Mouse (Mus musculus): ENCODE measurements around the gene Prr14l. TPM values are rescaled to one million over a fixed set of nuclear protein-coding genes. Genes with fewer than 3 reads are reported as not detected.
A peak's percentile ranks its signal among the peaks of the same experiment; 100 is the strongest.
"Not testable (repeated sequence)": the region's sequence is repeated elsewhere in the genome, so short reads cannot be mapped to it uniquely, and the experiment has no call there.

The Prr14l gene
- polyA plus RNA-seq, 1 experiment from 2014 or later, result 12.4 TPM

DNA sequence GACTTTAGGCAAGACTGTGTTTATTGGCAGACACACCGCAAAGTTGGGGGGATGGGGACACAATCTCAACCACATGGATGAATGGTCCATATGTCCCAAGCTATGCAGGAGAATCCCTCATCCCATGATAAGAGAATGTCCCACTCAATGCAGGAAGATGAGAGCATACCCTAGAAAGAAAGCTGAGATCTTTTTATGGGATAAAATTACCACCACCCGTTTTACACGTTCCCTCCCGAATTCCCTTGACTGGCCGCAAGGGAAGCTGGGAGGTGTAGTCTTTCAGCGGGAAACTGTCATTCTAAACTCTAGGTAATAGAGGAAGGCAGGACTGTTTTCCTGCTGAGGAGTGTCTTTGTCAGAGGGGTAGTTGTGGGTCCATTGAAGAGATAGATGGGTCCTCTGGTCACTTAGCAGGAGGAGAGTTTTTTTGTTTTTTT is 3.7 kb upstream of the Prr14l start:
- WGBS, result 7% methylated on average over 6 of the region's 6 CpGs
- peak; percentile 37 for DNase-seq (ENCODE audit: low spot score)
- Histone ChIP-seq H3K4me1 (ENCODE audit: control insufficient read depth, insufficient read depth, low read length) (peaks cover 5% of the 10 kb centered on the region; the same call in 1 of the 2 replicates), H3K27me3 (ENCODE audit: control insufficient read depth, insufficient read depth, low read length) (no peaks in the 10 kb centered on the region), H3K9ac (ENCODE audit: low read length) (peak overlapping the region; percentile 56), H3K27ac (ENCODE audit: low read depth, low read length) (no peak overlapping the region), H3K4me3 (ENCODE audit: low read depth, low read length) (peak overlapping the region; percentile 39), H3K9me3 (ENCODE audit: control insufficient read depth, low read length) (no peaks in the 10 kb centered on the region), H3K36me3 (ENCODE audit: control insufficient read depth, insufficient read depth, low read length) (no peaks in the 10 kb centered on the region), H3K4me2 (ENCODE audit: low read depth) (peak overlapping the region; percentile 52)
- ATAC-seq (ENCODE audit: insufficient read depth, low FRiP score, low TSS enrichment), result no peak

DNA sequence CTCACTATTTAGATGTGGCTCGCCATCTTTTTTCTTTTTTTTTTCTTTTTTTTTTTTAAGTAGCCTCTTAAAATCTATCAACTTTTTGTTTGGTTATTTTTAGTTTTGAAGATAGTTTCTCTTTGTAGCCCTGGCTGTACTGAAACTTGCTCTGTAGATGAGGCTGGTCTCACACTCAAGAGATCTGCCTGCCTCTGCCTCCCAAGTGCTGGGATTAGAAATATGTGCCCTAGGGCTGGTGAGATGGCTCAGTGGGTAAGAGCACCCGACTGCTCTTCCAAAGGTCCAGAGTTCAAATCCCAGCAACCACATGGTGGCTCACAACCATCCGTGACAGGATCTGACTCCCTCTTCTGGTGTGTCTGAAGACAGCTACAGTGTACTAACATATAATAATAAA is 1.2 kb upstream of the Prr14l start:
- not testable (repeated sequence) for ATAC-seq (ENCODE audit: insufficient read depth, low FRiP score, low TSS enrichment); H3K27ac ChIP-seq (ENCODE audit: low read depth, low read length); H3K27me3 ChIP-seq (ENCODE audit: control insufficient read depth, insufficient read depth, low read length); DNase-seq (ENCODE audit: low spot score); H3K9ac ChIP-seq (ENCODE audit: low read length); H3K4me2 ChIP-seq (ENCODE audit: low read depth); H3K36me3 ChIP-seq (ENCODE audit: control insufficient read depth, insufficient read depth, low read length); H3K9me3 ChIP-seq (ENCODE audit: control insufficient read depth, low read length); H3K4me3 ChIP-seq (ENCODE audit: low read depth, low read length)
- peaks cover 17% of the 10 kb centered on the region for H3K4me1 ChIP-seq (ENCODE audit: control insufficient read depth, insufficient read depth, low read length)
- 89% methylated on average over 2 of the region's 3 CpGs for WGBS

DNA sequence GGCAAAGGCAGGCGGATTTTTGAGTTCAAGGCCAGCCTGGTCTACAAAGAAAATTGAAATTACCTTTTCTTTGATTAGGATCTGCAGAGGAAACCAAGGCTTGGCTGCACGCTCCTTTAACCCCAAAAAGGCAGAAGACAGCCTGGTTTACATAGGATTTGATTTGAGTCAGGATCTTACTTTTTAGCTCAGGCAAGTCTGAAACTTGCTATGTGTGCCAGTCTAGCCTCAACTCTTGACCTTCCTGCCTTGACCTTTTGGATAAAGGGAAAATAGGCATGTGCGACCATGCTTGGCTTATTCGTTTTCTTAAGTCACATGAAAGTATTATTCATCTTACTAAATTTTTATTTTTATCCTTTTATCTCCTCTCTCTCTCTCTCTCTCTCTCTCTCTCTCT is 762 bp upstream of the Prr14l start:
- Histone ChIP-seq H3K4me1 (ENCODE audit: control insufficient read depth, insufficient read depth, low read length) (peaks cover 17% of the 10 kb centered on the region), H3K27ac (ENCODE audit: low read depth, low read length) (no peak overlapping the region), H3K4me3 (ENCODE audit: low read depth, low read length) (no peak overlapping the region), H3K4me2 (ENCODE audit: low read depth) (no peak overlapping the region), H3K27me3 (ENCODE audit: control insufficient read depth, insufficient read depth, low read length) (no peaks in the 10 kb centered on the region), H3K36me3 (ENCODE audit: control insufficient read depth, insufficient read depth, low read length) (peaks cover 2% of the 10 kb centered on the region; the same call in 1 of the 2 replicates), H3K9ac (ENCODE audit: low read length) (no peak overlapping the region), H3K9me3 (ENCODE audit: control insufficient read depth, low read length) (no peaks in the 10 kb centered on the region)
- WGBS, result 89% methylated on average over 4 of the region's 4 CpGs
- no peak for DNase-seq (ENCODE audit: low spot score)
- ATAC-seq (ENCODE audit: insufficient read depth, low FRiP score, low TSS enrichment), result no peak

DNA sequence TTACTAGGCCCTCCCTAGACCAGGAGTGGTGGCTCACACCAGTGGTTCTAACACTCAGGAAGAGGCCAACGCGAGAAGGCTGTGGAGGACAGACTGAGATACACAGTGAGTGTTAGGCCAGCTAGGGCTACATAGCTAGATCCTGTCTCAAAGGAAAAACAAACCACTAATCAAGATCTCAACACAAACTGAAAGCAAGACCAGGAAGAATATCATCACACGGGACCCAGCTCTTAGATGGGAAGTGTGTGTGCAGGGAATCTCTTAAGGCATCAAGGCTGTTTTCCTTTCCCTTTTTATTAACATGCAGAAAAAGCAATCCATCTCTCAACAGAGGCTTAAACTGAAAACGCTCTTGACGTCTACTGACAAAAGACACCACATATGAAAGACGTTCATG is 2.0 kb downstream of the Prr14l start:
- peaks cover 17% of the 10 kb centered on the region for H3K4me1 ChIP-seq (ENCODE audit: control insufficient read depth, insufficient read depth, low read length)
- peak overlapping the region; percentile 11; the same call in 1 of the 2 replicates for H3K9ac ChIP-seq (ENCODE audit: low read length)
- H3K9me3 ChIP-seq (ENCODE audit: control insufficient read depth, low read length), result no peaks in the 10 kb centered on the region
- DNase-seq (ENCODE audit: low spot score), result no peak
- 71% methylated on average over 6 of the region's 6 CpGs for WGBS
- H3K27ac ChIP-seq (ENCODE audit: low read depth, low read length), result no peak overlapping the region
- H3K27me3 ChIP-seq (ENCODE audit: control insufficient read depth, insufficient read depth, low read length), result no peaks in the 10 kb centered on the region
- peak overlapping the region; percentile 17; the same call in 1 of the 2 replicates for H3K4me2 ChIP-seq (ENCODE audit: low read depth)
- H3K36me3 ChIP-seq (ENCODE audit: control insufficient read depth, insufficient read depth, low read length), result peaks cover 2% of the 10 kb centered on the region; the same call in 1 of the 2 replicates
- no peak for ATAC-seq (ENCODE audit: insufficient read depth, low FRiP score, low TSS enrichment)
- no peak overlapping the region for H3K4me3 ChIP-seq (ENCODE audit: low read depth, low read length)

DNA sequence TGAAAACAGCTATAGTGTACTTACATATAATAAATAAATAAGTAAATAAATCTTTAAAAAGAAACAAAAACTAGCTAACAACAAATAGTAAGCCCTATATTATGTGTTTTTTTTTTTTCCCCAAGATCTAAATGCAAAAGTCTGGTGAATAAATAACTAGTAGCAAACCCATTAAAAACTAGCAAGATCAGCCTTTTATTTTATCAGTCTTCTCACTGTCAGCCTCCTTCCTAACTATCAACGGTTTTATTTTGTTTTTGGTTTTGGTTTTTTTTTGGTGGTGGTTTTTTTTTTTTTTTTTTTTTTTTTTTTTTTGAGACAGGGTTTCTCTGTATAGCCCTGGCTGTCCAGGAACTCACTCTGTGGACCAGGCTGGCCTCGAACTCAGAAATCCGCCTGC is 4.5 kb downstream of the Prr14l start:
- not testable (repeated sequence) for H3K36me3 ChIP-seq (ENCODE audit: control insufficient read depth, insufficient read depth, low read length)

DNA sequence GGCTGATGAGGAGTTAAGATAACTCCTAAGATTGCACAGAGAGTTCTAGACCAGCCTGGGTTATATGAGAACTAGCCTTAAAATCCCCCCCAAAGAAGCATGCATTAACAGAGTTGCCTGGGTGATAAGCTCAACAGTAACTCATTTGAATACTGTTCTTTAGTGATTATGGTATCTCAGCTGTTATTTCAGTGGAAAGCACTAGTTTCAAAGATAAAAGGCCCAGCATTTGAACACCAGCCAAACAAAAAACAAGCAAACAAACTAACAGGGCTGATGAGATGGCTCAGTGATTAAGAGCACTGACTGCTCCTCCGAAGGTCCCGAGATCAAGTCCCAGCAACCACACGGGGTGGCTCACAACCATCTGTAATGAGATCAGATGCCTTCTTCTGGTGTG is 4.9 kb downstream of the Prr14l start:
- no peak overlapping the region for H3K9ac ChIP-seq (ENCODE audit: low read length)
- no peaks in the 10 kb centered on the region for H3K27me3 ChIP-seq (ENCODE audit: control insufficient read depth, insufficient read depth, low read length)
- no peak overlapping the region for H3K4me2 ChIP-seq (ENCODE audit: low read depth)

More for the DNA sequence above, 4.5 kb downstream of the Prr14l start:
- H3K4me3 ChIP-seq (ENCODE audit: low read depth, low read length); H3K27me3 ChIP-seq (ENCODE audit: control insufficient read depth, insufficient read depth, low read length); H3K9me3 ChIP-seq (ENCODE audit: control insufficient read depth, low read length); H3K4me2 ChIP-seq (ENCODE audit: low read depth); H3K9ac ChIP-seq (ENCODE audit: low read length); ATAC-seq (ENCODE audit: insufficient read depth, low FRiP score, low TSS enrichment); H3K27ac ChIP-seq (ENCODE audit: low read depth, low read length); DNase-seq (ENCODE audit: low spot score): not testable (repeated sequence)
- WGBS, result 96% methylated on average over 3 of the region's 3 CpGs
- peaks cover 17% of the 10 kb centered on the region for H3K4me1 ChIP-seq (ENCODE audit: control insufficient read depth, insufficient read depth, low read length)

DNA sequence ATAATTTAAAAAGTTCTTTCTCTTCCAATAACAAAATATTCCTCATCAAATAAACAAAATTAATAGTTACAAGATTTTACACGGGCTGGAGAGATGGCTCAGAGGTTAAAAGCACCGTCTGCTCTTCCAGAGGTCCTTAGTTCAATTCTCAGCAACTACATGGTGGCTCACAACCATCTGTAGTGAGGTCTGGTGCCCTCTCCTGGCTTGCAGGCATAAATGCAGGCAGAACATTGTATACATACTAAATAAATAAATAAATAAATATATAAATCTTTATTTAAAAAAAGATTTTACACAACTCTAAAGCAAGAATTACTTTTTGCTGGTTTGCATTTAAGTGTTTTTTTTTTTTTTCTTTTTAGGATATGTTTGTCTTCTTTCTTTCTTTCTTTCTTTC is 14.0 kb downstream of the Prr14l start:
- no peak overlapping the region for H3K27ac ChIP-seq (ENCODE audit: low read depth, low read length)
- no peaks in the 10 kb centered on the region for H3K9me3 ChIP-seq (ENCODE audit: control insufficient read depth, low read length)
- H3K4me2 ChIP-seq (ENCODE audit: low read depth), result no peak overlapping the region
- H3K27me3 ChIP-seq (ENCODE audit: control insufficient read depth, insufficient read depth, low read length), result no peaks in the 10 kb centered on the region
- 91% methylated on average over 2 of the region's 2 CpGs for WGBS
- peaks cover 16% of the 10 kb centered on the region for H3K36me3 ChIP-seq (ENCODE audit: control insufficient read depth, insufficient read depth, low read length)
- H3K4me1 ChIP-seq (ENCODE audit: control insufficient read depth, insufficient read depth, low read length), result no peaks in the 10 kb centered on the region
- no peak overlapping the region for H3K9ac ChIP-seq (ENCODE audit: low read length)
- DNase-seq (ENCODE audit: low spot score) (no peak), ATAC-seq (ENCODE audit: insufficient read depth, low FRiP score, low TSS enrichment) (no peak)
- no peak overlapping the region for H3K4me3 ChIP-seq (ENCODE audit: low read depth, low read length)

More for the DNA sequence above, 4.9 kb downstream of the Prr14l start:
- Histone ChIP-seq H3K27ac (ENCODE audit: low read depth, low read length) (no peak overlapping the region), H3K9me3 (ENCODE audit: control insufficient read depth, low read length) (no peaks in the 10 kb centered on the region), H3K4me1 (ENCODE audit: control insufficient read depth, insufficient read depth, low read length) (peaks cover 17% of the 10 kb centered on the region), H3K36me3 (ENCODE audit: control insufficient read depth, insufficient read depth, low read length) (peaks cover 5% of the 10 kb centered on the region), H3K4me3 (ENCODE audit: low read depth, low read length) (no peak overlapping the region)
- ATAC-seq (ENCODE audit: insufficient read depth, low FRiP score, low TSS enrichment) (no peak), DNase-seq (ENCODE audit: low spot score) (no peak)
- WGBS, result 95% methylated on average over 3 of the region's 3 CpGs

DNA sequence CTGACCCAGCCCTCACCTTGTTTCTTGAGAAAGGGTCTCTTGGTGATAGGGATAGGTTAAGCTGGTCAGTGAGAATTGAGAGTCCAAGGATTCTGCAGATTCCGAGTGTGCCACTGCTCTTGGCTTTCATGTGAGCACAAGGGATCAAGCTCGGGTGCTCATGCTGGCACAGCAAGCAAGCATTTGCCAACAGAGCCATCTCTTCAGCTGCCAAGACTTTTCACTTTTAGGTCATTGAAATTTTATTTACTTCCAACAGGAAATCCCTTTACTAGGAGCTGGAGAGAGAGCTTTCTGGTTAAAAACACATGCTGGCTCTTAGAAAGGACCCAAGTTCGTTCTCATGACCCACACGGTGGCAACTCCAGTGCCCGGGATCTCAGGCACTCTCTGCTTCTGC is 17.1 kb downstream of the Prr14l start:
- Histone ChIP-seq H3K4me3 (ENCODE audit: low read depth, low read length) (no peak overlapping the region), H3K36me3 (ENCODE audit: control insufficient read depth, insufficient read depth, low read length) (peaks cover 20% of the 10 kb centered on the region), H3K4me1 (ENCODE audit: control insufficient read depth, insufficient read depth, low read length) (no peaks in the 10 kb centered on the region), H3K27me3 (ENCODE audit: control insufficient read depth, insufficient read depth, low read length) (no peaks in the 10 kb centered on the region), H3K9ac (ENCODE audit: low read length) (no peak overlapping the region), H3K27ac (ENCODE audit: low read depth, low read length) (no peak overlapping the region), H3K9me3 (ENCODE audit: control insufficient read depth, low read length) (no peaks in the 10 kb centered on the region), H3K4me2 (ENCODE audit: low read depth) (no peak overlapping the region)
- WGBS, result 94% methylated on average over 5 of the region's 5 CpGs
- ATAC-seq (ENCODE audit: insufficient read depth, low FRiP score, low TSS enrichment), result no peak
- no peak for DNase-seq (ENCODE audit: low spot score)

DNA sequence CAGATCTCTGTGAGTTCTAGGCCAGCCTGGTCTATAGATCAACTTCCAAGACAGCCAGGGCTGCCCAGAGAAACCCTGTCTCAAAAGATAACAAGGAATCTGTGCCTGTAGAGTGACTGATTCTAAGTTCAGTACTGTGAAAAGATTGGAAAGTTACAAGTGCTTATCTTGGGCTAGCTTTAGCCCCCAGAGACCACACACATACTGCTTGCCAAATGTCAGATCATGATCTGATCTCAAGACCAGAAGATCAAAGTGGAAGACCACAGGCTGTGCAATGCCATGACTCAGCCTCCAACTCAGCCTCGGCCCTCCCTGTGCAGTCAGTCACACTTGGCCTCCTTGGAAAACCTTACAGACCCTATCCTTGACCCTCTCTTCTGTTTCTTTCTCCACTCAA is 19.6 kb downstream of the Prr14l start:
- no peak for DNase-seq (ENCODE audit: low spot score)
- ATAC-seq (ENCODE audit: insufficient read depth, low FRiP score, low TSS enrichment), result no peak
- peaks cover 12% of the 10 kb centered on the region for H3K36me3 ChIP-seq (ENCODE audit: control insufficient read depth, insufficient read depth, low read length)

More for the DNA sequence above, 19.6 kb downstream of the Prr14l start:
- H3K4me3 ChIP-seq (ENCODE audit: low read depth, low read length), result no peak overlapping the region
- no peaks in the 10 kb centered on the region for H3K9me3 ChIP-seq (ENCODE audit: control insufficient read depth, low read length)
- H3K9ac ChIP-seq (ENCODE audit: low read length), result no peak overlapping the region
- H3K27ac ChIP-seq (ENCODE audit: low read depth, low read length), result no peak overlapping the region
- WGBS, result 82% methylated on average over 1 of the region's 1 CpGs
- no peak overlapping the region for H3K4me2 ChIP-seq (ENCODE audit: low read depth)
- H3K27me3 ChIP-seq (ENCODE audit: control insufficient read depth, insufficient read depth, low read length), result no peaks in the 10 kb centered on the region
- H3K4me1 ChIP-seq (ENCODE audit: control insufficient read depth, insufficient read depth, low read length), result no peaks in the 10 kb centered on the region
